Mouse (Mus musculus): ENCODE measurements around the gene Rabep2.

- TF ChIP-seq CTCF (IDR thresholded peaks at IDR 0.05; ENCODE audit: low read depth), result no peak
- TF ChIP-seq EP300 (IDR thresholded peaks at IDR 0.05; ENCODE audit: low read depth), result no peak
Observed at GRCm38 (mm10) chr7:126496475-126496874, 67.9 kb downstream of the Rabep2 start.
